Mouse (Mus musculus): Measurements from ENCODE around the gene Fkbp2.

Gene Fkbp2

GRCm38 (mm10) chr19:6940396-6941351 lies 39.6 kb downstream of the Fkbp2 start:
- DNase-seq (ENCODE audit: low spot score): peak; percentile 32

GRCm38 (mm10) chr19:6939106-6940002 lies 40.9 kb downstream of the Fkbp2 start:
- no peak for DNase-seq (ENCODE audit: low spot score)

- DNase-seq (ENCODE audit: low spot score): no peak
Observed at GRCm38 (mm10) chr19:6937541-6938465, 42.5 kb downstream of the Fkbp2 start.

- DNase-seq (ENCODE audit: low spot score): no peak
Observed at GRCm38 (mm10) chr19:6936299-6936698, 44.0 kb downstream of the Fkbp2 start.

GRCm38 (mm10) chr19:6934195-6934977 lies 45.9 kb downstream of the Fkbp2 start, which contains the start of gene Kcnk4:
Kcnk4 (minus strand) TSS chr19:6934515.
- DNase-seq (ENCODE audit: low spot score): no peak

GRCm38 (mm10) chr19:6933436-6934194 lies 46.7 kb downstream of the Fkbp2 start:
- DNase-seq (ENCODE audit: low spot score): no peak

- no peak for DNase-seq (ENCODE audit: low spot score)
Observed at GRCm38 (mm10) chr19:6933102-6933435, 47.2 kb downstream of the Fkbp2 start.

GRCm38 (mm10) chr19:6932018-6932417 lies 48.3 kb downstream of the Fkbp2 start:
- DNase-seq (ENCODE audit: low spot score): no peak

GRCm38 (mm10) chr19:6931002-6931401 lies 49.3 kb downstream of the Fkbp2 start:
- DNase-seq (ENCODE audit: low spot score): no peak

GRCm38 (mm10) chr19:6928080-6928479 lies 52.2 kb downstream of the Fkbp2 start:
- DNase-seq (ENCODE audit: low spot score): no peak

Data from yolk sac, embryonic 10.5 days (tissue).